Mouse (Mus musculus) R1 (cell line): ENCODE measurements around the gene 1700056E22Rik.

Source experiments
- DNase-seq: peaks from one replicate; pipeline ENCODE4 v3.0.0-alpha.2; 2018; ENCODE audit warnings: low read depth, low spot score

1700056E22Rik gene

GRCm38 (mm10) chr1:184019722-184020107 lies 14.4 kb downstream of the 1700056E22Rik start:
- DNase-seq, result no peak

GRCm38 (mm10) chr1:184019042-184019721 lies 14.9 kb downstream of the 1700056E22Rik start:
- peak; percentile 56 for DNase-seq

- DNase-seq, result no peak
Measured at GRCm38 (mm10) chr1:184017606-184018005, 16.5 kb downstream of the 1700056E22Rik start.

GRCm38 (mm10) chr1:184015995-184016730 lies 17.9 kb downstream of the 1700056E22Rik start:
- DNase-seq, result no peak

GRCm38 (mm10) chr1:184014091-184014490 lies 20.0 kb downstream of the 1700056E22Rik start:
- no peak for DNase-seq

GRCm38 (mm10) chr1:184013106-184013505 lies 21.0 kb downstream of the 1700056E22Rik start, which contains the start of gene Dusp10:
Gene Dusp10, plus strand, starts transcription at chr1:184013302.
- no peak for DNase-seq

- no peak for DNase-seq
Measured at GRCm38 (mm10) chr1:184011311-184011710, 22.8 kb downstream of the 1700056E22Rik start.

- DNase-seq, result no peak
Measured at GRCm38 (mm10) chr1:184006086-184006485, 28.0 kb downstream of the 1700056E22Rik start.

- no peak for DNase-seq
Measured at GRCm38 (mm10) chr1:184005315-184006058, 28.6 kb downstream of the 1700056E22Rik start.

- no peak for DNase-seq
Measured at GRCm38 (mm10) chr1:184004311-184004710, 29.8 kb downstream of the 1700056E22Rik start.

GRCm38 (mm10) chr1:184002470-184002869 lies 31.6 kb downstream of the 1700056E22Rik start:
- no peak for DNase-seq

GRCm38 (mm10) chr1:183997207-183997606 lies 36.9 kb downstream of the 1700056E22Rik start:
- no peak for DNase-seq

- DNase-seq, result no peak
Measured at GRCm38 (mm10) chr1:183991921-183992320, 42.2 kb downstream of the 1700056E22Rik start.

- no peak for DNase-seq
Measured at GRCm38 (mm10) chr1:183987711-183988245, 46.3 kb downstream of the 1700056E22Rik start.
